ENCODE assay signal across 21 mouse cellular contexts in the genomic region with DNA sequence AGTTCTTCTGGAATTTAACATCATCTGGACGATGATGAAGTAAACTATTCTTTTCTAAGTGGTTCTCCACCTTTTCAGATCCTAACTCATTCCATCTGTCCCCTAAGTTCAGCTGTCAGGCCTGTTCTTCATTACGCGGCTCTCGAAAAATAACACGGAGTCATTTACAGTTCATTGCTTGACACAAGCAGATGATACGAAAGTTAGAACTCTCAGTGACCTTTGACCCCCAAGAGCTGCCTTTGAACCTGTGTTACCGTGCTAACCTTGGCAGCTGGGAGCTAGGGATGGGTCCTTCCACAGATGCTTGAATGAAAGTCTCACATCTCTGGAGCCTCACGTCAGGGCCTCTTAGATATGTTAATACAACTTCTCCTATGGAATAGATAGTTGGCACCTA. TPM values are rescaled to one million over a fixed set of nuclear protein-coding genes. Genes with fewer than 3 reads are reported as not detected.
DNase-seq lines count a peak whose midpoint lies in the region; ATAC-seq and TF ChIP-seq lines count a peak whose summit lies in the region.
"Had no signal": no experiment of that assay in that cellular context is flagged by ENCODE, and none has a peak within 500 bp of the region (broad histone marks: within the 10 kb centered on the region; RNA-seq: fewer than 3 reads in every experiment).

No protein-coding gene starts in this region.

- no peak overlapping the region for H3K27ac ChIP-seq in heart, adult 2 months
- H3K27ac ChIP-seq in kidney, embryonic 16.5 days (ENCODE audit: low read length), result no peak overlapping the region
- no peak overlapping the region for H3K27ac ChIP-seq in limb, embryonic 11.5 days (replicated peaks; ENCODE audit: low read depth, low read length)
- H3K27ac ChIP-seq: hindbrain, embryonic 13.5 days; kidney, embryonic 15.5 days; left cerebral cortex, adult 2 months; liver, embryonic 12.5 days had no signal

- 80% methylated on average over 8 of the region's 8 CpGs for WGBS in heart, adult 2 months
- WGBS in kidney, embryonic 16.5 days, result 46% methylated on average over 8 of the region's 8 CpGs
- WGBS in limb, embryonic 11.5 days, result 9% methylated on average over 8 of the region's 8 CpGs

- H3K36me3 ChIP-seq in heart, adult 2 months (ENCODE audit: control insufficient read depth, insufficient read depth, low read length), result no peaks in the 10 kb centered on the region; the same call in 1 of the 2 replicates
- H3K36me3 ChIP-seq in kidney, embryonic 16.5 days (ENCODE audit: insufficient read depth, low read length), result no peaks in the 10 kb centered on the region
- H3K36me3 ChIP-seq in limb, embryonic 11.5 days (ENCODE audit: control insufficient read depth, insufficient read depth, low read length), result no peaks in the 10 kb centered on the region
- H3K36me3 ChIP-seq: hindbrain, embryonic 13.5 days; kidney, embryonic 15.5 days; liver, embryonic 12.5 days had no signal

- no peaks in the 10 kb centered on the region for H3K9me3 ChIP-seq in kidney, embryonic 16.5 days (ENCODE audit: low read length)
- no peaks in the 10 kb centered on the region for H3K9me3 ChIP-seq in limb, embryonic 11.5 days (ENCODE audit: control insufficient read depth, low read length)
- H3K9me3 ChIP-seq: hindbrain, embryonic 13.5 days; kidney, embryonic 15.5 days; liver, embryonic 12.5 days had no signal

- H3K4me3 ChIP-seq in heart, adult 2 months, result no peak overlapping the region
- H3K4me3 ChIP-seq in kidney, embryonic 16.5 days (ENCODE audit: low read length), result no peak overlapping the region
- no peak overlapping the region for H3K4me3 ChIP-seq in limb, embryonic 11.5 days (ENCODE audit: low read depth, low read length)
- H3K4me3 ChIP-seq: hindbrain, embryonic 13.5 days; kidney, embryonic 15.5 days; left cerebral cortex, adult 2 months; liver, embryonic 12.5 days had no signal

- H3K4me2 ChIP-seq in kidney, embryonic 16.5 days (replicated peaks; ENCODE audit: low read depth, low read length), result no peak overlapping the region
- no peak overlapping the region for H3K4me2 ChIP-seq in limb, embryonic 11.5 days (ENCODE audit: low read depth, severe bottlenecking)
- H3K4me2 ChIP-seq: heart, embryonic 11.5 days; hindbrain, embryonic 13.5 days; kidney, embryonic 15.5 days; liver, embryonic 12.5 days; midbrain, embryonic 11.5 days had no signal

- intact Hi-C loops in heart, adult 2 months (cut with DNase I), result no loop called here

- TF ChIP-seq POLR2A in heart, adult 2 months (IDR thresholded peaks at IDR 0.05; ENCODE audit: insufficient read depth, low read depth, low read length), result no peak

- H3K9ac ChIP-seq in heart, adult 2 months (ENCODE audit: low read depth, low read length), result no peak overlapping the region
- H3K9ac ChIP-seq in kidney, embryonic 16.5 days (replicated peaks; ENCODE audit: low read length), result no peak overlapping the region
- H3K9ac ChIP-seq in limb, embryonic 11.5 days (ENCODE audit: low read length), result no peak overlapping the region
- H3K9ac ChIP-seq: hindbrain, embryonic 13.5 days; kidney, embryonic 15.5 days; liver, embryonic 12.5 days had no signal

- H3K27me3 ChIP-seq in heart, adult 2 months (ENCODE audit: control insufficient read depth, insufficient read depth, low read length), result no peaks in the 10 kb centered on the region
- no peaks in the 10 kb centered on the region for H3K27me3 ChIP-seq in kidney, embryonic 16.5 days (ENCODE audit: insufficient read depth, low read length)
- no peaks in the 10 kb centered on the region for H3K27me3 ChIP-seq in limb, embryonic 11.5 days (ENCODE audit: control insufficient read depth, insufficient read depth, low read length)
- H3K27me3 ChIP-seq: hindbrain, embryonic 13.5 days; kidney, embryonic 15.5 days had no signal

- no peak for ATAC-seq in kidney, embryonic 16.5 days (ENCODE audit: low FRiP score, low TSS enrichment)
- no peak for ATAC-seq in limb, embryonic 11.5 days (ENCODE audit: insufficient number of reproducible peaks, low FRiP score, low TSS enrichment, low read depth)
- ATAC-seq: inflammation-experienced regulatory T-cells, adult 6 months; liver, embryonic 12.5 days had no signal

- peaks cover 5% of the 10 kb centered on the region for H3K4me1 ChIP-seq in heart, adult 2 months (ENCODE audit: control insufficient read depth, insufficient read depth, low read length)
- H3K4me1 ChIP-seq in kidney, embryonic 16.5 days (ENCODE audit: insufficient read depth, low read length), result no peaks in the 10 kb centered on the region
- peaks cover 19% of the 10 kb centered on the region; the same call in 1 of the 2 replicates for H3K4me1 ChIP-seq in limb, embryonic 11.5 days (ENCODE audit: control insufficient read depth, insufficient read depth, low read length)
- H3K4me1 ChIP-seq: liver, embryonic 12.5 days had no signal

- DNase-seq in heart, adult 11 months, result peak; percentile 48
- DNase-seq in heart, adult 2 months, result no peak
- DNase-seq in kidney, adult 9 months, result peak; percentile 9
- DNase-seq in embryo, embryonic 9.5 days (ENCODE audit: extremely low spot score), result peak; percentile 47
- DNase-seq in limb, embryonic 11.5 days (ENCODE audit: low spot score), result peak; percentile 72
- DNase-seq in right cerebral cortex, adult 2 months (ENCODE audit: low spot score in 2 of 2), result no peak
- no peak for DNase-seq in adrenal gland, adult 18-20 months (ENCODE audit: low spot score in 2 of 2)
- DNase-seq: adrenal gland, postnatal 14 days; cerebellum, adult 9-10 months; lung, adult 18-20 months; lung, postnatal 10 days; right cerebral cortex, postnatal 25 days; thymus, postnatal 25 days had no signal

- no peaks in the 10 kb centered on the region for H3K79me2 ChIP-seq in heart, adult 2 months (replicated peaks; ENCODE audit: control insufficient read depth, insufficient read depth, low read length)

- TF ChIP-seq CTCF in heart, adult 2 months (IDR thresholded peaks at IDR 0.05), result no peak

- TF ChIP-seq EP300 in heart, adult 2 months (IDR thresholded peaks at IDR 0.05; ENCODE audit: insufficient read depth, low read depth, low read length), result no peak

RNA-seq across cellular contexts. Expression of gene Wipf3, which starts 46.8 kb away (rescaled TPM):
- total RNA-seq in heart, adult 2 months (2021), result 10 to 100 TPM; 26.3 to 47.2 TPM
- 12.2 and 14.0 TPM in 2 replicates for polyA plus RNA-seq in heart, adult 2 months (2012; rRNA removed)
- 3.1 and 3.2 TPM in 2 replicates for polyA plus RNA-seq in kidney, embryonic 16.5 days (2015; fragmentation: Nextera tagmentation; extraction: Ambion mirVana)
- 0.54 and 0.95 TPM in 2 replicates for polyA plus RNA-seq in limb, embryonic 11.5 days (2014; fragmentation: Nextera tagmentation; extraction: Ambion mirVana)
- 1 to 10 TPM; 1.1 to 2.9 TPM for total RNA-seq in adrenal gland, adult 18-20 months (2021)

RNA-seq across cellular contexts. Expression of gene Prr15, which starts 57.0 kb away (rescaled TPM):
- total RNA-seq in heart, adult 2 months (2021), result 1 to 10 TPM; 1.7 to 2.6 TPM
- 1.1 and 1.2 TPM in 2 replicates for polyA plus RNA-seq in heart, adult 2 months (2012; rRNA removed)
- polyA plus RNA-seq in kidney, embryonic 16.5 days (2015; fragmentation: Nextera tagmentation; extraction: Ambion mirVana), result 8.9 and 9.2 TPM in 2 replicates
- 0.09 and 0.24 TPM in 2 replicates for polyA plus RNA-seq in limb, embryonic 11.5 days (2014; fragmentation: Nextera tagmentation; extraction: Ambion mirVana)
- 10 to 100 TPM in 1 of 2 experiments, 1 to 10 TPM in 1; 2.0 to 11.4 TPM for total RNA-seq in adrenal gland, adult 18-20 months (2021)

Comparison
In these comparisons a context has a peak if more than half of its experiments do, and no peak if none do; other contexts are left out.
1. DNase-seq: peak in heart, adult 11 months (single experiment), kidney, adult 9 months (single experiment), embryo, embryonic 9.5 days (single experiment) and limb, embryonic 11.5 days (single experiment); none in heart, adult 2 months (0 of 2), right cerebral cortex, adult 2 months (0 of 2) and adrenal gland, adult 18-20 months (0 of 2).